Mouse (Mus musculus) forebrain, embryonic 10.5 days (tissue): Measurements from ENCODE around the gene A430033K04Rik. TPM values are rescaled to one million over a fixed set of nuclear protein-coding genes. Genes with fewer than 3 reads are reported as not detected.

Source experiments
- microRNA-seq: library from miRNA; unstranded; fragments of <30 nt; microRNA quantifications from one replicate; pipeline ENCODE4, GENCODE M21; 2017
- polyA plus RNA-seq: library from polyadenylated mRNA; unstranded; fragments of >200 nt; fragmentation: Nextera tagmentation; extraction: Ambion mirVana; gene quantifications from 2 replicates; pipeline ENCODE4 v1.2.1, GENCODE M21; 2016

A430033K04Rik gene
- polyA plus RNA-seq, 1 experiment from 2014 or later = 9.1 TPM

Small RNAs within 50 kb of the gene (microRNA-seq; reads per million reads assigned to microRNA genes)
- not detected for gene Gm24082

Other genes with a start within 250 kb of the A430033K04Rik start
- gene Zfp157, start 181.4 kb upstream of the A430033K04Rik start, polyA plus RNA-seq = 37.9 and 39.3 TPM in 2 replicates
- gene 1700123K08Rik, start 58.1 kb upstream of the A430033K04Rik start, polyA plus RNA-seq = not detected in 2 replicates
- 50.0 and 50.6 TPM in 2 replicates for gene Zfp68, start 3.1 kb upstream of the A430033K04Rik start, polyA plus RNA-seq
- gene Fam20c, start 131.7 kb downstream of the A430033K04Rik start, polyA plus RNA-seq = 2.9 and 4.5 TPM in 2 replicates
- not detected in 2 replicates for gene Gm5294, start 197.2 kb downstream of the A430033K04Rik start, polyA plus RNA-seq